Mouse (Mus musculus) embryonic facial prominence, embryonic 13.5 days (tissue): ENCODE measurements around the gene Rpl3. TPM values are rescaled to one million over a fixed set of nuclear protein-coding genes. Genes with fewer than 3 reads are reported as not detected.

ENCODE experiments used
- microRNA-seq: library from miRNA; unstranded; fragments of <30 nt; microRNA quantifications from one replicate; pipeline ENCODE4, GENCODE M21; 2016
- polyA plus RNA-seq: library from polyadenylated mRNA; unstranded; fragments of >200 nt; fragmentation: Nextera tagmentation; extraction: Ambion mirVana; gene quantifications from 2 replicates; pipeline ENCODE4 v1.2.1, GENCODE M21; 2015

Rpl3 gene
- polyA plus RNA-seq, 1 experiment from 2014 or later: 1,210 TPM

Small RNA genes lying within 50 kb of the gene (microRNA-seq; reads per million reads assigned to microRNA genes)
- 23.9 reads per million, percentile 36 among the genes with 10 or more reads in this experiment for gene Snord43

Other genes starting within 250 kb of the Rpl3 start
- 11.0 and 13.1 TPM in 2 replicates for gene Apobec3, start 200.2 kb downstream of the Rpl3 start, polyA plus RNA-seq
- gene Cbx7, start 120.7 kb downstream of the Rpl3 start, polyA plus RNA-seq: 2.5 and 2.9 TPM in 2 replicates
- 2.2 and 2.9 TPM in 2 replicates for gene Pdgfb, start 76.9 kb downstream of the Rpl3 start, polyA plus RNA-seq
- gene Syngr1, start 534 bp downstream of the Rpl3 start, polyA plus RNA-seq: 7.0 and 8.7 TPM in 2 replicates
- gene Tab1, start 41.3 kb upstream of the Rpl3 start, polyA plus RNA-seq: 47.7 and 48.0 TPM in 2 replicates
- gene Mgat3, start 81.9 kb upstream of the Rpl3 start, polyA plus RNA-seq: 7.7 and 8.3 TPM in 2 replicates
- gene Mief1, start 142.2 kb upstream of the Rpl3 start, polyA plus RNA-seq: 31.5 and 34.4 TPM in 2 replicates
- not detected in 2 replicates for gene AC140267.1, start 144.0 kb upstream of the Rpl3 start, polyA plus RNA-seq
- gene Atf4, start 163.3 kb upstream of the Rpl3 start, polyA plus RNA-seq: 115 and 123 TPM in 2 replicates
- 67.0 and 67.3 TPM in 2 replicates for gene Rps19bp1, start 172.4 kb upstream of the Rpl3 start, polyA plus RNA-seq
- not detected in 2 replicates for gene Cacna1i, start 195.4 kb upstream of the Rpl3 start, polyA plus RNA-seq